Mouse (Mus musculus): Measurements from ENCODE around the gene Dagla. TPM values are rescaled to one million over a fixed set of nuclear protein-coding genes. Genes with fewer than 3 reads are reported as not detected.

Dagla gene
- polyA plus RNA-seq, 1 experiment from 2014 or later: 2.4 TPM

DNA sequence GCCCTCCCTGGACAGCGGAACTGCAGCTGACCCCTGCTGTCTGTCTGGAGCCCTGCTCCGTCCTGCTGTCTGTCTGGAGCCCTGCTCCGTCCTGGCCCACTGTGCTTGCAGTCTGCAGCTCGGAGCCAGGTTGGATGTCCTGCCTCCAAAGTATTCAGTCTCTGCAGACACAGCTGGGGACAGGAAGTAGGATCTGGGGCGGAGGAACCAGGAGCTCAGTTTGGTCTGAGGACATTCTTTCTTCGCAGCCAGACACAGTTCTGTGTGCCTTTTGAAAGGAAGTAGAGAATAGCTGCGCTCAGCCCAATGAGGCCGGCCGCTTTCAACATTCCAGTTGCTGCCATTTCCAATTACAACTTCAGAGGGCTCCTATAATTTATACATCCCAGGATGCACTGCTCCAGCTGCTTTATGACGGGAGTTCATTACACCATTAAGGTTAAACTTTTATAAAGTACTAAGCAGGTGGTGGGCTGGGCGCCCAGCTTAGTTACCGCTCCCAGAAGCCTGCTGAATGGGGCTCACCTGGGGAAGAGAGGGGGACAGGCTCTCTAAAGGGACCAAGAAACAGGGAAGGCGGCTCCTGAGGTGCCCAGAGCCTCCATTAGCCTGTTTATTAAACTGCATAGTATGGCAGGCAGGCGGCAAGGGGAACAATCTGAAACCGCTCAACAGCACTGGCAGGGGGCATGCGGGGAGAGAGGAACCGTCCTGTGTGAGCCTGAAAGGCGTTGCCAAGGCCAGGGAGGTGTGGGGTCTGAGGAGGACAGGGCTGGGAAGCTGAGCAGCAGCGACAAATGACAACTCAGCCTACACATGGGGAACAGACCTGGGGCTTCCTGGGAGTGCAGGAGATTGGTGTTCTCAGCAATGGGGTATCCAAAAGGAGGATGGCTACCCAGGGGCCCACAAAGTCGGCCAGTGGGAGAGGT, 9.8 kb downstream of the Dagla start:
- ATAC-seq (ENCODE audit: insufficient number of reproducible peaks, insufficient read depth, low FRiP score, low TSS enrichment, low read depth): no peak
- H3K27me3 ChIP-seq: no peaks in the 10 kb centered on the region
- H3K4me1 ChIP-seq: peaks cover 45% of the 10 kb centered on the region

DNA sequence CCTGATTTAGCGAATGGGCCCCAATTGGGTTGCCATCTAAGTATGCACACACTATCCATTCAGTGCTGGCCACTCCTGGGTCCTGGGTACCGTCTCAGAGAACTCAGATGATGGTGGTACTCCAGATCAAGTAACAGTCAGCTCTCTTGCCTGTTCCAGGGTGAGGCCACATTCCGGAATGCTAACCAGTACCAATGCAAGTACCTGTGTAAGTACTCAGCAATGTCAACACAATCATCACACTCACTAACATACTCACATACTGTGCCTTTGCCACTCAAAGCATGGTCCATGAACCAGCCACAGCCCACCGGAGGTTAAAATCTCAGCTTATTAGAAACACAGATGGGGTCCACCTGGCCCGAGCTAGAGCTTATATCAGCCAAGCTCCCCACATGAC, 10.7 kb downstream of the Dagla start:
- H3K27me3 ChIP-seq: no peaks in the 10 kb centered on the region
- no peaks in the 10 kb centered on the region for H3K36me3 ChIP-seq
- H3K4me3 ChIP-seq: no peak overlapping the region
- WGBS: 76% methylated on average over 5 of the region's 5 CpGs
- H3K27ac ChIP-seq: no peak overlapping the region
- ATAC-seq (ENCODE audit: insufficient number of reproducible peaks, insufficient read depth, low FRiP score, low TSS enrichment, low read depth): no peak
- H3K9me3 ChIP-seq: no peaks in the 10 kb centered on the region
- 0 out of 2 replicates have a peak overlapping the region, but pooled peaks have one; percentile 22 for H3K9ac ChIP-seq
- H3K4me1 ChIP-seq: peaks cover 45% of the 10 kb centered on the region
- H3K4me2 ChIP-seq: no peak overlapping the region

More for the DNA sequence above, 9.8 kb downstream of the Dagla start:
- WGBS: 37% methylated on average over 20 of the region's 20 CpGs
- Histone ChIP-seq H3K4me3 (no peak overlapping the region), H3K9me3 (no peaks in the 10 kb centered on the region), H3K36me3 (no peaks in the 10 kb centered on the region), H3K27ac (peak overlapping the region; percentile 87), H3K9ac (peak overlapping the region; percentile 32), H3K4me2 (peak overlapping the region; percentile 44)

DNA sequence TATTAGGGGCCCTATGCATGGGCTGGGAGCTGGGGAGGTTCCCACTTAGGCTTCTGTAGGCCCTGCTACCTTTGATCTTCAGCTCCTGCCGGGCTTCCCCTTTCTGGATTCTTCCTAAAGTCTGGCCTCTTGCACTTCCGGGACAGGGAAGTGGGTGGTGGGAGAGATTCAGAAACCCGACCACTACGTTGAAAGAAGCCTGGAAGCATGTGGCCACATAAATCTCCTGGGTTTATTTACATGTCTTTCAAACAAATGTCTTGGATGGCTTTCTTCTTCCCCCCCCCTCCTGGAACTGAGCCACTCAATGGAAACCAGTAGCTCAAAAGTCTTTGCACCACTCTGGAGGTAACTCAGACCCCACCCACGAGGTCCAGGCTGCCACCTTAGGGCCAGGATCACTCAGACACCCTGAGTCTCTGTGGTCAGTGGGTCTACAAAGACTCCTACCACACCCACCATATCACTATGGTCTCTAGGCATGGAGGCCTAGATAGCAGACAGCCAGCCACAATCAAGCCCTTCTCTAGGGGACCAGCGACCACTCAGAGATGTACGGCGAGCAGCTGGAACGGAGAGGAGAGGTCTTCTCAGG, 12.7 kb downstream of the Dagla start:
- no peak for ATAC-seq (ENCODE audit: insufficient number of reproducible peaks, insufficient read depth, low FRiP score, low TSS enrichment, low read depth)
- H3K4me1 ChIP-seq: peaks cover 35% of the 10 kb centered on the region
- H3K9ac ChIP-seq: no peak overlapping the region
- H3K36me3 ChIP-seq: no peaks in the 10 kb centered on the region
- H3K4me3 ChIP-seq: no peak overlapping the region
- no peaks in the 10 kb centered on the region for H3K27me3 ChIP-seq
- no peaks in the 10 kb centered on the region for H3K9me3 ChIP-seq
- 74% methylated on average over 9 of the region's 9 CpGs for WGBS
- H3K27ac ChIP-seq: no peak overlapping the region
- H3K4me2 ChIP-seq: no peak overlapping the region

DNA sequence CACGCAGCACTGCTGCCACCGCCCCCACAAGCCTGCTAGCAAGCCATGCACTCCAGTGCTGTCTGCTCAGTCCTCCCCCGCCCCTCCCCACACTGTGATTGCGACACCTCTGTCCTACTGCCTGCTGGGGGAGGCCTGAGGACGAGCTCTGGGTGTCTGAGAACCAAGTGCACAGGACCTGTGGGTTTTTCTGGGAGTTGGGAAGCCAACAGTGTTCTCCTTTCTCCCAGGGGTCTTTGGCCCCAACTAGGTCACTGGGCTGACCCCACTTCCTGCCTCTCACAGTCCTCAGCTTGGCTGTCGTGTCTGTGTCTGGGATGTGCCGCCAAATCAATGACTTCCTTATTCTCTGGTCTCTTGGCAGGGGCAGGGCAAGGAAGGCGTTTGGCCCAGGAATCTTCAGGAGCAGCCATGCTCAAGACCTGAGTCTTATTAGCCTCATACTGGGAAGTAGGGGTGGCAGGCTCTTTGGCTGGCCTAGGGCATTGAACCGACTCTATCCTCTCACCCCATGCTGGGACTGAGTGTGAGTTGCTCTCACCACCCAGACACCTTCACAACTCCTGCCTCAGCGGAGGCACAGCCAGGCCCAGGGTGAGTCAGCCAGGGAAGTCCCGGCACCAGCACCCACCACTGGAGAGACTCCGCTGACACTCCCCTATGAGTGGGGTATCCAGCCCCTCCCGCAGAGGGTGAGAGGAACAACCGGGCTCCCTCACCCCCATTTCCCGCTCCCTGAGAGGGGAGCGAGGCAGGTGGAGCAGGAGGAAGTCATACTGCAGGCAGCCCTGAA, 14.3 kb downstream of the Dagla start:
- Histone ChIP-seq H3K9ac (no peak overlapping the region), H3K4me1 (peaks cover 19% of the 10 kb centered on the region), H3K4me2 (no peak overlapping the region), H3K4me3 (no peak overlapping the region), H3K27me3 (no peaks in the 10 kb centered on the region), H3K9me3 (no peaks in the 10 kb centered on the region), H3K27ac (no peak overlapping the region), H3K36me3 (no peaks in the 10 kb centered on the region)
- 51% methylated on average over 16 of the region's 16 CpGs for WGBS
- no peak for ATAC-seq (ENCODE audit: insufficient number of reproducible peaks, insufficient read depth, low FRiP score, low TSS enrichment, low read depth)

DNA sequence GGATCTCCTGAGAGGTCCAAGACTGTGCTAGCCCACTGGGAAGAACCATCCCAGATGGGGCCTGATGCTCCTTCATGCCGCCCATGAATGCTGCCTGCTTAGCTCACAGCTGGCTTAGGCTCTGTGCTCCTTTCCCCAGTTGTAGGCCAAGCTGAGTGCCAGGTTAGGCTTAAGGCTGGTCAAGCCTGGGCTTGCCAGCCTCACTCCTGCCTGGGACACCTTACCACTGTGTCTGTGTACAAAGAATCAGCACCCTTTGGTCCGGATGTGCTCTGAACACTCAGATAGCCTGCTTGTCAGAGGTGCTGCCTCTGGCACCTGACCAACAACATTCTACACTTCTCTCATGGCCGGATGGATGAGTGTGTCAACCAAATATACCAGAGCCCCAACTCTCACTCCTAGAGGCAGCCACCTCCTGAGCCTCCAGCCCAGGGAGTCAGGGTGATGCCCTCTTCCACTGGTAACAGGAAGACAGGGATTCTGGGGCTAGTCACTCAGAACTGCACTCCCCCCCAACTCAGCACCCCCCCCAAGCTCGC, 15.0 kb downstream of the Dagla start:
- no peaks in the 10 kb centered on the region for H3K9me3 ChIP-seq
- ATAC-seq (ENCODE audit: insufficient number of reproducible peaks, insufficient read depth, low FRiP score, low TSS enrichment, low read depth): no peak
- peaks cover 12% of the 10 kb centered on the region for H3K4me1 ChIP-seq
- H3K27me3 ChIP-seq: no peaks in the 10 kb centered on the region
- no peak overlapping the region for H3K4me3 ChIP-seq
- no peaks in the 10 kb centered on the region for H3K36me3 ChIP-seq
- H3K9ac ChIP-seq: no peak overlapping the region
- no peak overlapping the region for H3K4me2 ChIP-seq
- 67% methylated on average over 4 of the region's 4 CpGs for WGBS
- no peak overlapping the region for H3K27ac ChIP-seq

DNA sequence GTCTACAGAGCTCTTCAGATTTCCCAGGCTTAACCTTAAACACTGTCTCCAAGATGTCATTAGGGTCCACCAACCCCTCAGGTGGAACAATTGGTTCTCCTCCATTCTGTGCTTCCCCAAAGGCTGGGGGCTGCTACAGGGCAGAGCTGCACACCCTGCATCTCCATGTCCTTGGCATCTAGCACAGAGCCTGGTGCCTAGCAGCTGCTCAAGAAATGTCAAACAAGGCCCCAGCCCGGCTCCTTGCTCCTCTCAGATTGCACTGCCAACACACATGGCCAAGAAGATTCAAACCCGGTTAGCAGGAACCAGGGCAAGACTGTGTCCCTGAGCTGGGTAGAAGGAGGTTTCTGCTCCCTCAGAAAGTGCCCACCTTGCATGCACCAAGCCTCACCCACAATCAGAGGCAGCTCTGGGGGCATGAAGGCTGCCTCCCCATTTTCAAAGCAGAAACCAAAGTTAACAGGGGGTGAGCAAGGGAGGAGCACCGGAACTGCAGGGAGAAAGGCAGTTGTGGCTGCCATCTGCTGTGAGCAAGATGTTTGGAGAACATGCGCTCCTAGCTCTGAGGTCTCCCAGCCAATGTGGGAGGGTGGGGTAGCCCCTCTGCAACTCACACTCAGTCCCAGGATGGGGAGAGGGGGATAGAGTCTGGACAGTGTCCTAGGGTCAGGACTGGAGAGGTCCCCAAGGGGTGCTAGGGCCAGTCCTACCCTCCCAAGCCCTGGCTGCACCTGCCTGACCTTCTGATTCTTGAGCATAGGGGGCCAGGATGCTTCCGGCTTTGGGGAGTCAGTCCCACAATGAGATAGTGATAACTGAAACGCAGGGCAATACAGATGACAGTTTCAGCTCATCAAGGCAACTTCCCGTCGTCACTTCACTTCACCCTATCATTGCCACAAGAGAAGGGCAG, 16.3 kb downstream of the Dagla start:
- no peak for ATAC-seq (ENCODE audit: insufficient number of reproducible peaks, insufficient read depth, low FRiP score, low TSS enrichment, low read depth)
- Histone ChIP-seq H3K9ac (no peak overlapping the region), H3K4me2 (no peak overlapping the region), H3K4me3 (no peak overlapping the region), H3K9me3 (no peaks in the 10 kb centered on the region), H3K27me3 (no peaks in the 10 kb centered on the region), H3K27ac (no peak overlapping the region), H3K36me3 (no peaks in the 10 kb centered on the region), H3K4me1 (peaks cover 6% of the 10 kb centered on the region; the same call in 1 of the 2 replicates)
- 79% methylated on average over 8 of the region's 8 CpGs for WGBS

DNA sequence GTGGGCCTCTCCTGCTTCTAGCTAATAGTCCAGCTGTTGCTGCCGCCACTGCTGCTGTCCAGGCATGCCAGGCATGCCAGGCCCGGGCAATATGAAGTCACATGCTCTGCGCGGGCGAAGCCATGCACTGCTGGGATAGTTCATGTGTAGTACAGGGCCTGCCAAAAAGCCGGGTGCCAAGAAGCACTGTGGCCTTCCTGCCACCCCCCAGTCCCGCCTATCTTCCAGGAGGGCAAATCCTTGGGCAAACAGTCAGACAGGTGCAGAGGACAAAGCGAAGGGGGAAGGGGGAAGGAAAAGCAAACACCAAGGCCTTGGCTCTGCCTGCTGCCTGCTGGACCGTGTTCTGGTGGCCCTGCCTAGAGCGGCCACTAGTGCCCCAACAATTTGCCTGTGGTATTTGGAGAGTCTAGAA, 18.2 kb downstream of the Dagla start:
- Histone ChIP-seq H3K9ac (no peak overlapping the region), H3K4me1 (peaks cover 7% of the 10 kb centered on the region; the same call in 1 of the 2 replicates), H3K4me3 (no peak overlapping the region), H3K9me3 (no peaks in the 10 kb centered on the region), H3K27ac (no peak overlapping the region), H3K4me2 (no peak overlapping the region), H3K36me3 (no peaks in the 10 kb centered on the region), H3K27me3 (no peaks in the 10 kb centered on the region)
- ATAC-seq (ENCODE audit: insufficient number of reproducible peaks, insufficient read depth, low FRiP score, low TSS enrichment, low read depth): no peak
- WGBS: 66% methylated on average over 10 of the region's 10 CpGs

DNA sequence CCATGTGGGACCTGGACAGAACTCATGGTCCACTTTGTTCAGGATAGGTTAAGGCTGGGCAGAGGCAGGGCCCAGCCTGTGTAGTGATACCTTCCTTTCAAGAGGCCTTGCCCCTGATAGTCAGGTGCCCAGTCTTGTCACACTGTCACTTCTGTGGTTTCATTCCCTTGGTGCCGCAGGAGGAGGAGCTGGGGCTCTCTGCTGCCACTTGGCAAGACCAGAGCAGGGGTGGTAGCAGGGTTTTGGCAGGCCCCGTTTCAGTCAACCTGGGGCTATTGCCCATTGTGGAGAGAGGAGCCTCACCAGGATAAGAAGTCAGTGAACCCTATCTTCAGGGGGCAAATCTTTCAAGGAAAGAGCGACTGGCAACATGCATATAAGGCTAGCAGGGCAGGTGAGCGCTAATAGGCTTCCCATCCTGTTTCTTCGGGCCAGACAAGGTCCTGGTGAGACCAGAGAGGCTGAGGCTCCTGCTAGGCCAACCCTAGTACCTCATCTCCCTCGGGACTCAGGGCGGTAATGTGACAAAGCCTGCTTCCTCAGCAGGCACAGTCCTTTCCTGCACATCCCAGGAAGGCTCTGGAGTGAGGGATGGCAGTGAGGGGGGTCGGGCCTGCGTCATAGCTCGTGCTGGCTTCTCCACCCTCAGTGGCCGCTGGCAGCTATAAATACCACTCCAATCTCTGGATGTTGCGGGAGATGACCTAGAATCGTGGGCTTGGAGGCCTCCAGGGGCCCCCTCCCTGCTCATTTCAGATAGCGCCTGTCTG, 23.7 kb downstream of the Dagla start:
- Histone ChIP-seq H3K4me1 (peaks cover 28% of the 10 kb centered on the region), H3K27me3 (0 out of 2 replicates have a peak, but pooled peaks cover 2% of the 10 kb centered on the region), H3K9me3 (no peaks in the 10 kb centered on the region), H3K4me2 (no peak overlapping the region), H3K27ac (no peak overlapping the region), H3K36me3 (no peaks in the 10 kb centered on the region), H3K9ac (peak overlapping the region; percentile 32; the same call in 1 of the 2 replicates), H3K4me3 (no peak overlapping the region)
- ATAC-seq (ENCODE audit: insufficient number of reproducible peaks, insufficient read depth, low FRiP score, low TSS enrichment, low read depth): no peak
- 69% methylated on average over 14 of the region's 14 CpGs for WGBS

DNA sequence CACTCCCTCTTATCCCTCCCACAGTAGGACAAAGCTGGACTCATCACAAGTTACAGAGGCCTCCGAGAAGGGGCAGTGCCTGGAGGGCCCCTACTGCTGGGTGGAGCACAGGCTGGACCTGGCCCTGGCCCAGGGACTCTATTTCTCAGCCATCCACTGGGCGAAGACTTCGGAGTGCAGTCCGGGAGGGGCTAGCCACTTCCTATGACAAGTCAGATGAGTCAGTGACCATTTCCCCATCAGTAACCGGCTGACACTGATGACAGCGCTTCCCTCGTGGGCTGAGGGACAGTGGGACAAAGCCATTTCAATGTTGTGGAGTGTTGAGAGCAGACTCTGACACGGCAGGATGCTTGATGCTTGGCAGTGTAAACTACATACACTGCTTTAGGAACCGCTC, 25.0 kb downstream of the Dagla start:
- Histone ChIP-seq H3K27me3 (0 out of 2 replicates have a peak, but pooled peaks cover 2% of the 10 kb centered on the region), H3K27ac (no peak overlapping the region), H3K4me1 (peaks cover 28% of the 10 kb centered on the region), H3K9me3 (no peaks in the 10 kb centered on the region), H3K4me2 (no peak overlapping the region), H3K9ac (no peak overlapping the region), H3K36me3 (no peaks in the 10 kb centered on the region), H3K4me3 (no peak overlapping the region)
- no peak for ATAC-seq (ENCODE audit: insufficient number of reproducible peaks, insufficient read depth, low FRiP score, low TSS enrichment, low read depth)
- 75% methylated on average over 9 of the region's 9 CpGs for WGBS

DNA sequence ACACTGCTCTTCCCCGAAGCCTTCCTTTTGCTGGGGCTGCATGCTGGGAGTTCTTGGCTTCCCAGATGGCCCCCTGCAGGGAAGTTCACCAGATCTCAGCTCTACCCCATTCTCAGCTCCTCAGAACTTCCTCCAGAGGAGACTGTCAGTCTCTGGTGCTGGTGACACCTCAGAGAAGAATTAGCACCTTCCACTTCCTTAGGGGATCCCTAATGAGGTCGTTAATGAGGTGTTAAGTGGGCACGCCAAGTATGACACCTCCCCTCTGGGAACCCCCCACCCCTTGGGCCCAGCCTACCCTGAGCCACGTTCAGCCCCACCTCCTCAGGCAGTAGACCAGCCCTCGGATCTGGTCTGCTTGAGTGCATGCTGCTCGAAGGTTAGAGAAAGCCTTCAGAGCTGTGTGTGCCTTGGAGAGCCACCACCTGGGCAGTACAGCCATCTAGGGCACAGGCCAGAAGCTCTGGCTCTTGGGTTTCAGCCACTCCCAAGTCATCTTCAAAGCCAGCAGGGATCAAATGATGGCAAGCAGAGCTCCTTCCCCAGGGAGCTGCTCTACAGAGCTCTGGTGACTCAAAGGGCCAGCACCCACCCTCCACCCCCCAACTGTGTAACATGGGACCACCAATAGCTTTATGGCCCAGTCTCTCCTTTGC, 25.9 kb downstream of the Dagla start:
- H3K36me3 ChIP-seq: no peaks in the 10 kb centered on the region
- 30% methylated on average over 6 of the region's 6 CpGs for WGBS
- H3K27me3 ChIP-seq: 0 out of 2 replicates have a peak, but pooled peaks cover 2% of the 10 kb centered on the region
- no peak for ATAC-seq (ENCODE audit: insufficient number of reproducible peaks, insufficient read depth, low FRiP score, low TSS enrichment, low read depth)
- no peak overlapping the region for H3K4me2 ChIP-seq
- H3K9ac ChIP-seq: no peak overlapping the region
- H3K9me3 ChIP-seq: no peaks in the 10 kb centered on the region
- peaks cover 33% of the 10 kb centered on the region for H3K4me1 ChIP-seq
- no peak overlapping the region for H3K4me3 ChIP-seq
- no peak overlapping the region for H3K27ac ChIP-seq
